Mouse (Mus musculus): ENCODE measurements around the gene Zfp119b. TPM values are rescaled to one million over a fixed set of nuclear protein-coding genes. Genes with fewer than 3 reads are reported as not detected.
A peak's percentile ranks its signal among the peaks of the same experiment; 100 is the strongest.
"Not testable (repeated sequence)": the region's sequence is repeated elsewhere in the genome, so short reads cannot be mapped to it uniquely, and the experiment has no call there.

The Zfp119b gene
- polyA plus RNA-seq, 1 experiment from 2014 or later = 6.7 TPM

DNA sequence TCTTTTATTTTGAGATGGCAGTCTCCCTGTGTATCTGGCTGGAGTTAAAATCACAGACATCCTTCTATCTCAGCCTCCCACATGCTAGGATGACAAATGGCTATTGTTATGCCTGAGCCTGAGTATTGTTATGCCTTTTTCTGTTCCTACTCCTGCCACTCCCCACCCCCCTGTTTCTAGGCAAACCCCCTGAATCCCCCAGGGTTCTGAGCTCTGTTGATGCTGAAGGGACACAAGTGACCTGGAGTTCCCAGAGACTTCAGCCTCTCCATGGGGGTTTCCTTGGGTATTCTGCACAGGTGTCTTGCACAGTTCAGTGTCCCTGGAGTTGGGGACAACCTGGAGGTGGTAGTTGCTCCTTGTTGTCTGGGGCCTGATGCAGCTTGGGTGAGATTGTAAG lies 2.7 kb upstream of the Zfp119b start:
- H3K4me2 ChIP-seq (ENCODE audit: low read length) = no peak overlapping the region
- H3K36me3 ChIP-seq (ENCODE audit: control insufficient read depth, insufficient read depth) = no peaks in the 10 kb centered on the region
- H3K9me3 ChIP-seq (ENCODE audit: control insufficient read depth, low read length) = no peaks in the 10 kb centered on the region
- no peak overlapping the region for H3K9ac ChIP-seq (replicated peaks; ENCODE audit: low read depth, low read length)
- ATAC-seq = no peak
- H3K4me1 ChIP-seq (replicated peaks; ENCODE audit: control insufficient read depth, insufficient read depth, low read length) = peaks cover 6% of the 10 kb centered on the region
- no peak overlapping the region for H3K27ac ChIP-seq (ENCODE audit: low read length)
- H3K27me3 ChIP-seq (replicated peaks; ENCODE audit: control insufficient read depth, insufficient read depth, low read length) = no peaks in the 10 kb centered on the region; the same call in 1 of the 2 replicates
- no peak overlapping the region for H3K4me3 ChIP-seq (replicated peaks; ENCODE audit: low read length)

DNA sequence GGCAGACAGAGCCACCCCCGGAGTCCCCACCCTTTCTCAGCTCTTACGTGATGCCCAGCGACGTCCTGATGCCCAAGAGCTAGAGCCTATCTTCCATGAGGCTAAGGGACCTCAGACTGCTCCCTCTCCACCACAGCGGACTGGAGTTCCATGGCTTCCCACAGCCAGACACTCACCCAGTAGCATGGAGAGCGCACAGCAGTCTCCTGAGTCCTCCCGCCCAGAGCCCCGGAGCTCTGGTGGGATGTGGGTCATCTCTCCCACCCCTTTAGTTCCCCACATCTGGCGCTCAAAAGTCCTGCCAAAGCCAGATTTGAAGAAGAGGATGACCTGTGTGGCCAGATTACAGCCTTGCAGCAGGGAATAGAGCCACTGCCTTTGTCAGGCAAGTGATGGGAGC lies 1.3 kb upstream of the Zfp119b start:
- H3K4me1 ChIP-seq (replicated peaks; ENCODE audit: control insufficient read depth, insufficient read depth, low read length) = peaks cover 2% of the 10 kb centered on the region; the same call in 1 of the 2 replicates
- no peak overlapping the region for H3K4me2 ChIP-seq (ENCODE audit: low read length)
- no peaks in the 10 kb centered on the region; the same call in 1 of the 2 replicates for H3K27me3 ChIP-seq (replicated peaks; ENCODE audit: control insufficient read depth, insufficient read depth, low read length)
- 79% methylated on average over 9 of the region's 9 CpGs for WGBS
- no peaks in the 10 kb centered on the region for H3K36me3 ChIP-seq (ENCODE audit: control insufficient read depth, insufficient read depth)
- no peak for ATAC-seq
- H3K27ac ChIP-seq (ENCODE audit: low read length) = no peak overlapping the region
- no peaks in the 10 kb centered on the region for H3K9me3 ChIP-seq (ENCODE audit: control insufficient read depth, low read length)
- H3K4me3 ChIP-seq (replicated peaks; ENCODE audit: low read length) = no peak overlapping the region
- H3K9ac ChIP-seq (replicated peaks; ENCODE audit: low read depth, low read length) = no peak overlapping the region

GRCm38 (mm10) chr17:55948647-55949046 lies 653 bp downstream of the Zfp119b start:
- no peak overlapping the region for H3K4me3 ChIP-seq (replicated peaks; ENCODE audit: low read length)
- no peak overlapping the region for H3K4me2 ChIP-seq (ENCODE audit: low read length)
- WGBS = 92% methylated on average over 4 of the region's 4 CpGs
- H3K36me3 ChIP-seq (ENCODE audit: control insufficient read depth, insufficient read depth) = no peaks in the 10 kb centered on the region
- peaks cover 5% of the 10 kb centered on the region; the same call in 1 of the 2 replicates for H3K4me1 ChIP-seq (replicated peaks; ENCODE audit: control insufficient read depth, insufficient read depth, low read length)
- no peak overlapping the region for H3K9ac ChIP-seq (replicated peaks; ENCODE audit: low read depth, low read length)
- H3K27ac ChIP-seq (ENCODE audit: low read length) = no peak overlapping the region
- H3K27me3 ChIP-seq (replicated peaks; ENCODE audit: control insufficient read depth, insufficient read depth, low read length) = no peaks in the 10 kb centered on the region
- no peaks in the 10 kb centered on the region for H3K9me3 ChIP-seq (ENCODE audit: control insufficient read depth, low read length)
- ATAC-seq = no peak

DNA sequence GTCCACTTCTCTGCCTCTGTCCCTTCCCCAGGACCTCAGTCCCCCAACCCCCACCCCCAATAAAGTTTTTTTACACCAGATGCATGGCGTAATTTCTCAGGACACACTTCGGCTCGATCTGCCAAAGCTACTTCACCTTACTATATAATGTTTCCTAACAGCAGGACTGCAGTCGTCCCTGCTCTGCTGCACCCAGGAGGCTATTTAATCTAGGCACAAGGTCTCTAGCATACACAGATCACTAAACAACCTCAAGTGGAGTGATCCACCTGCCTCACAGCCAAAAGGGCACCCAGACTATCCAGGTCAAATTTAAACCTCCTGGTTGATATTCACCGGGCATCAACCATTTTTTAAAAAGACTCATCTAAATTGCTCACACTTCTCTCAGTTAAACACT lies 3.6 kb downstream of the Zfp119b start:
- WGBS = 26% methylated on average over 5 of the region's 5 CpGs
- Histone ChIP-seq H3K4me2 (ENCODE audit: low read length) (peak overlapping the region; percentile 79), H3K9ac (replicated peaks; ENCODE audit: low read depth, low read length) (peak overlapping the region; percentile 65), H3K9me3 (ENCODE audit: control insufficient read depth, low read length) (no peaks in the 10 kb centered on the region), H3K4me1 (replicated peaks; ENCODE audit: control insufficient read depth, insufficient read depth, low read length) (peaks cover 5% of the 10 kb centered on the region; the same call in 1 of the 2 replicates), H3K27me3 (replicated peaks; ENCODE audit: control insufficient read depth, insufficient read depth, low read length) (no peaks in the 10 kb centered on the region), H3K36me3 (ENCODE audit: control insufficient read depth, insufficient read depth) (no peaks in the 10 kb centered on the region; the same call in 1 of the 2 replicates), H3K27ac (ENCODE audit: low read length) (peak overlapping the region; percentile 88), H3K4me3 (replicated peaks; ENCODE audit: low read length) (peak overlapping the region; percentile 52)
- no peak for ATAC-seq

DNA sequence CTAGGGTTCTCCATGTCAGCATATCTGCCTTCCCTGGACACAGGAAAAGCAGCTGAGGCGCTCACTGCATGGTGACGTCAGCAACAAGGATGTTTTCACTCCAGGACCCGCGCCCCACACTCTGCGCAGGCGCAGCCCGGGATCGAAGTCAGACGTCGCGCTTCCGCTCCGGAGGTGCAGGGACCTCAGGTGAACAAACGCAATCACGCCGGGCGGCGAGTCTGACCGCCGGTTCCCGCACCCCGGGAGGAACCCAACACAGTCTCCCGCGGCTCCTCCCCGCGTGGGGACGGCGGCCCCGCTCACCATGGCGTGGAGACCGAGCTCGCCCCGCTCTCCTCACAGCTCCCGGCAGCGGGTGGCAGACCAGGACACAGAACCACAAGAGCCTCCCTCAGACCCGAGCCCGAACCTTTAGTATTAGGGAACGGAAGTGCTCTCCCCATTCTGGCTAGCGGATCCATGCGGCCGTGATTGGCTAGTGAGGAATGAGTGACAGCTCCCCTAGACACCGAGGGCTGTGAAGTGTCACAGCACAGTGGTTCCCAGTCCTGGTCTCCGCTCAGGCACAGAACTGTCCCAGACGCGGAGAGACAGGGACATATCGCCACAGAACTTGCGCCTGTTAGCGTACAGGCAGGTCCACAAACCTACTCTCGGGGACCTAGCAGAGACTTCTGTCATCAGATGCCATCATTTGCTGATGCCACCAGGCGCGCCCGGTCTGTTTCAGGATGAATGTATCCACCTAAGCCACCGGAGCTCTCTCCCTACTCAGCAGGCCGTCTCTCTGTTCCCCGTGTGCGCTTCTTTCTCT lies 4.2 kb downstream of the Zfp119b start:
- H3K4me1 ChIP-seq (replicated peaks; ENCODE audit: control insufficient read depth, insufficient read depth, low read length); H3K27me3 ChIP-seq (replicated peaks; ENCODE audit: control insufficient read depth, insufficient read depth, low read length); H3K9me3 ChIP-seq (ENCODE audit: control insufficient read depth, low read length); H3K36me3 ChIP-seq (ENCODE audit: control insufficient read depth, insufficient read depth): not testable (repeated sequence)
- under 1% methylated on average over 54 of the region's 56 CpGs for WGBS
- peak overlapping the region; percentile 79 for H3K4me2 ChIP-seq (ENCODE audit: low read length)
- ATAC-seq = peak; percentile 99
- peak overlapping the region; percentile 88 for H3K27ac ChIP-seq (ENCODE audit: low read length)
- peak overlapping the region; percentile 52 for H3K4me3 ChIP-seq (replicated peaks; ENCODE audit: low read length)
- peak overlapping the region; percentile 65 for H3K9ac ChIP-seq (replicated peaks; ENCODE audit: low read depth, low read length)

DNA sequence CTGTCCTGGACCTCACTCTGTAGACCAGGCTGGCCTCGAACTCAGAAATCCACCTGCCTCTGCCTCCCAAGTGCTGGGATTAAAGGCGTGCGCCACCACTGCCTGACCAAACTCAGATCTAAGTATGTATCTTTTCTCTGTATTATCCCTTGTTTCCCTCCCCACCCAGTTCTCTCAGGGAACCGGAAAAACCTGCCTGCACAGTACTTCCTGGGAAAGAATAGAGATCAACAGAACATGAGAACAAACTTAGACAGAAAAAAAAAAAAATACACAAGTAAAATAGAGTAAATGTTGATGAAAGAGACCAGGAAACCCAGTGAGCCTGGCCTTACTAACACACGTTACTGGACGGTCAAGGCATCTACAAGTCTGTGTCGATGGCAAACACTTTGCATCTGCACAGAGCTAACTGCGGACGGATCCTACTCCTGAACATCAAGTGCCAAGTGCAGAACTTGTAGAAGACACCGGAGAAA lies 4.9 kb downstream of the Zfp119b start:
- H3K36me3 ChIP-seq (ENCODE audit: control insufficient read depth, insufficient read depth); ATAC-seq; H3K4me1 ChIP-seq (replicated peaks; ENCODE audit: control insufficient read depth, insufficient read depth, low read length); H3K9me3 ChIP-seq (ENCODE audit: control insufficient read depth, low read length); H3K27me3 ChIP-seq (replicated peaks; ENCODE audit: control insufficient read depth, insufficient read depth, low read length): not testable (repeated sequence)
- Histone ChIP-seq H3K4me3 (replicated peaks; ENCODE audit: low read length) (peak overlapping the region; percentile 52), H3K27ac (ENCODE audit: low read length) (peak overlapping the region; percentile 88), H3K4me2 (ENCODE audit: low read length) (peak overlapping the region; percentile 79), H3K9ac (replicated peaks; ENCODE audit: low read depth, low read length) (peak overlapping the region; percentile 65)
- WGBS = 32% methylated on average over 10 of the region's 10 CpGs

DNA sequence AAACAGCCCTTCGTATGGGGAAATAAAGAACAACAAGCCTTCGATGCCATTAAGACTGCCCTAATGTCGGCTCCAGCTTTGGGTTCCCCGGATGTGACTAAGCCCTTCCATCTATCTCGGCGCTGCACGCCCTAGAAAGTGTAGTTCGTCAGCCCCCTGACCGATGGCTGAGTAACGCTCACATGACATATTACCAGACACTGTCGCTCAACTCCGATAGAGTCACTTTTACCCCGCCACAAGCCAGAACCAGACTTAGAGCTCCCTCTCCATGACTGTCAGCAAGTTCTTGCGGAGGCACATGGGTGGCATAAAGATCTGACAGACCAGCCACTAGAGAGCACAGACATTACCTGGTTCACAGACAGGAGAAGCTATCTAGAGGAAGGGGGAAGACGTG lies 16.1 kb downstream of the Zfp119b start:
- Histone ChIP-seq H3K9ac (replicated peaks; ENCODE audit: low read depth, low read length) (no peak overlapping the region), H3K9me3 (ENCODE audit: control insufficient read depth, low read length) (peaks cover 4% of the 10 kb centered on the region), H3K4me2 (ENCODE audit: low read length) (no peak overlapping the region), H3K27me3 (replicated peaks; ENCODE audit: control insufficient read depth, insufficient read depth, low read length) (no peaks in the 10 kb centered on the region), H3K27ac (ENCODE audit: low read length) (no peak overlapping the region), H3K36me3 (ENCODE audit: control insufficient read depth, insufficient read depth) (no peaks in the 10 kb centered on the region; the same call in 1 of the 2 replicates), H3K4me3 (replicated peaks; ENCODE audit: low read length) (no peak overlapping the region), H3K4me1 (replicated peaks; ENCODE audit: control insufficient read depth, insufficient read depth, low read length) (peaks cover 3% of the 10 kb centered on the region)
- no peak for ATAC-seq
- 97% methylated on average over 15 of the region's 15 CpGs for WGBS

DNA sequence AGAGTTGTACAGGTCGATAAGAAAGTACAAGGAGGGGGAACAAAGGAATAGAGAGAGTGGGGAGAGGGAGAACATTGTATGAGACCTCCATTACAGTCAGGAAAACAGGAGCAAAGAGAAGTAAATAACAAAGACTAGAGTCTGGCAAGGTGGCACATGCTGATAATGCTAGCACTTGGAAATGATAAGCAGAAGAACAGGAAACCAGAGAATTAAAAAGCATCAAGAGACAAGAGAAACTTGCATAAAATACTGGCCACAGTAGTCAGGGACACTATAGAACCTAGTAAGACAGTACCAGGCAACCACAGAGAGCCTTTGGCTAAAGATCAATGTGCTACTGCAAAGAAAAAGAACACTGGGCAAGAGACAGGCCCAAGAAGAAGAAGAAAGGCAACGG lies 16.7 kb downstream of the Zfp119b start:
- H3K27me3 ChIP-seq (replicated peaks; ENCODE audit: control insufficient read depth, insufficient read depth, low read length) = no peaks in the 10 kb centered on the region
- no peaks in the 10 kb centered on the region for H3K36me3 ChIP-seq (ENCODE audit: control insufficient read depth, insufficient read depth)
- H3K4me2 ChIP-seq (ENCODE audit: low read length) = peak overlapping the region; percentile 52
- no peak overlapping the region for H3K9ac ChIP-seq (replicated peaks; ENCODE audit: low read depth, low read length)
- H3K9me3 ChIP-seq (ENCODE audit: control insufficient read depth, low read length) = peaks cover 4% of the 10 kb centered on the region
- 80% methylated on average over 2 of the region's 2 CpGs for WGBS
- no peak for ATAC-seq
- H3K4me1 ChIP-seq (replicated peaks; ENCODE audit: control insufficient read depth, insufficient read depth, low read length) = peaks cover 3% of the 10 kb centered on the region
- H3K27ac ChIP-seq (ENCODE audit: low read length) = no peak overlapping the region
- no peak overlapping the region; the same call in 1 of the 2 replicates for H3K4me3 ChIP-seq (replicated peaks; ENCODE audit: low read length)

- Histone ChIP-seq H3K4me3 (replicated peaks; ENCODE audit: low read length) (peak overlapping the region; percentile 45), H3K36me3 (ENCODE audit: control insufficient read depth, insufficient read depth) (no peaks in the 10 kb centered on the region), H3K27me3 (replicated peaks; ENCODE audit: control insufficient read depth, insufficient read depth, low read length) (no peaks in the 10 kb centered on the region), H3K4me1 (replicated peaks; ENCODE audit: control insufficient read depth, insufficient read depth, low read length) (peaks cover 3% of the 10 kb centered on the region), H3K9me3 (ENCODE audit: control insufficient read depth, low read length) (no peaks in the 10 kb centered on the region), H3K4me2 (ENCODE audit: low read length) (peak overlapping the region; percentile 52), H3K27ac (ENCODE audit: low read length) (0 out of 2 replicates have a peak overlapping the region, but pooled peaks have one; percentile 2), H3K9ac (replicated peaks; ENCODE audit: low read depth, low read length) (peak overlapping the region; percentile 61)
- 1% methylated on average over 31 of the region's 33 CpGs for whole genome bisulfite sequencing
- ATAC-seq = peak; percentile 98
Measured at GRCm38 (mm10) chr17:55931553-55932502, 17.5 kb downstream of the Zfp119b start.
